Mouse (Mus musculus) retina, postnatal 1 day (tissue): Measurements from ENCODE around the gene Myo1h.

Source experiments
- DNase-seq: peaks from one replicate; pipeline ENCODE4 v3.0.0-alpha.2; 2012

Myo1h gene

GRCm38 (mm10) chr5:114406592-114406991 is 117.6 kb downstream of the Myo1h start:
- DNase-seq, result no peak

GRCm38 (mm10) chr5:114407269-114407668 is 118.3 kb downstream of the Myo1h start:
- no peak for DNase-seq

DNA sequence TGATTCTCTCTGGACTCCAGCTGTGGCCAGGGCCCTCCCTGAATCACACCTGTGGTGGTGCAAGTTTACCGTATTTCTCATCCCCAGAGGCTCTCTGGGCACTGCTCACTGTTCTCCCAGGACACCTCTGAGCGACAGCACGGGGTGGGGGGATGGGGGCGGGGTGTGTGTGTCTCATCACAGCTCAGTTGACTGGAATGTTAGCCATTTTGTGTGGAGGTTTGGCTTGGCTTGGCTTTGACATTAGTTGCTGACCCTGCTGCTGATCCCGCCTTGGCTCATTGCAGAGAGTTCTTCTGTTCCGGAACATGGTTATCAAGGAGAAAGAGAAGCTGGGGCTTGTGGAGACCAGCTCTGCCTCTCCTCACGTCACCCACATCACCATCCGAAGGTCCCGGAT is 118.8 kb downstream of the Myo1h start:
- DNase-seq, result no peak

GRCm38 (mm10) chr5:114408846-114409245 is 119.9 kb downstream of the Myo1h start:
- DNase-seq, result no peak

GRCm38 (mm10) chr5:114410429-114410828 is 121.5 kb downstream of the Myo1h start:
- no peak for DNase-seq

DNA sequence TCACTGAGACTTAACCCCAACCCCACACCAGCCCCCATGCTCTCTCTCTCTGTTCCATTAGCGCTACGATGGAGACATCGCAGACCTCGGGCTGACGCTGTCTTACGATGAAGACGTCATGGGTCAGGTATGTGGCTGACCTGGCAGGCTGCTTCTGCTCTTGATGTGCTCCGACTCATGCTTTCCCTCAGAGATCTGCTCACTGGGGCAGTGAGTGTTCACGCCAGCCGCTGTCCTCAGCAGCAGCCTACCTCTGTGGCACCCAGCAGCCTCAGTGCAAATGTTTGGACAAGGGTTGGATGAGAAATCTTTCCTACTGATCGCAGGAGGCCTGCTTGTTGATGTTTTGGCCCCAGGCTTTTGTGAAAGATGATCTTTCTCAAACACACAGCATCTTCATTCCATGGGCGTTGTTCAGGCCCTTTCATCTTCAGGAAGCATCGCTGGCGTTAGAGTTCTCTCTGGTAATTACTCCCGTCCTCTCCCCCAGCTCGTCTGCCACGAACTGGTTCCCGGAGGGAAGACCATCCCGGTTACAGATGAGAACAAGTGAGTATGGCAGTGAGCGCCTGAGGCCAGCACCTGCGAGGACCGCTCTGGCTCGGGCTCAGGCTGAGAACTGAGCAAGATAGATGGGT is 123.5 kb downstream of the Myo1h start:
- no peak for DNase-seq

DNA sequence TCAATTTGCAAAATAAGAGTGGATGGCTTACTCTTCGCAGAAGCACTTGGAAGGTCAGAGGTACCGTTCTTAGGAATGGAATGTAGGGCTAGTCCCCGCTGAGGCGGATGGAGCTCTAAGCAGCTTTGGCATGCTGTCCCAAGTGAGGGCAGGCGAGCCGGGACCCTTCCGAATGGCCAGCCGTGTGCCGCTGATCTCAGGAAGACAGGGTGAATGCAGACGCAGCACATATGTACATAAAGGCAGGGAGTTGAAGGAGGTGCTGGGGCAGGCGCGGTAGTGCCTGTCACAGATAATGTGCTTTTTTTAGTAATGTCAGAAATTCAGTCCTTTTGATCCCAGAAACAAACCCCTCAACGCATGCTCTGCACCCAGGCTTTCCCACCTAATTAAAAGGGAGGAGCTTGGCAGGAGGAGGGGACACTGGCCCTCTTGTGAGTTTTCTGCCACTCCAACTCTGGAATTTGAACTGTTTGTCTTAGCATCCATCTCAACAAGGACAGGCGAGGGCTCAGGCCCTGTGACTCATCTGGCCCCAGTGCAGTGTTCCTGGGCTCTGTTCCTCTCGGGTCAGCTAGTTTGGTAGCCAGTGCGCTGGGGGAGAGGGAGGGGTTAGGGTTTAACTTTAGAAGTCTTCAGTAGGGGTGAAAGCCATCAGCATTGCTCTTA is 124.2 kb downstream of the Myo1h start:
- no peak for DNase-seq
